Mouse (Mus musculus) brown adipose tissue, adult 24 weeks (tissue): ENCODE data around the gene Card11. TPM values are rescaled to one million over a fixed set of nuclear protein-coding genes. Genes with fewer than 3 reads are reported as not detected.

Source experiments
- H3K27ac ChIP-seq: fragments of 200-500 bp; replicated peaks from 2 replicates; pipeline ENCODE4 v1.5.1; 2012; ENCODE audit warnings: low read depth, mild to moderate bottlenecking, low read length
- H3K4me1 ChIP-seq: fragments of 200-500 bp; 2 replicates; pipeline ENCODE4 v1.6.1; 2012; ENCODE audit warnings: low read length, mixed read lengths; ENCODE audit not compliant: control insufficient read depth, insufficient read depth, insufficient read length
- H3K4me3 ChIP-seq: fragments of 200-500 bp; 2 replicates; pipeline ENCODE4 v1.5.1; 2012; ENCODE audit warnings: low read depth, mild to moderate bottlenecking, low read length, moderate library complexity; ENCODE audit not compliant: insufficient read depth
- polyA plus RNA-seq: library from polyadenylated mRNA; stranded (reverse); fragments of >200 nt; gene quantifications from 2 replicates; pipeline ENCODE4 v1.2.4, GENCODE M21; 2012; ENCODE audit not compliant: missing spikeins, insufficient read depth, insufficient read length

Gene Card11
- polyA plus RNA-seq, 1 experiment = not detected

GRCm38 (mm10) chr5:141014216-141014615, 13.8 kb upstream of the Card11 start:
- peak overlapping the region; percentile 7; the same call in 1 of the 2 replicates for H3K27ac ChIP-seq
- no peaks in the 10 kb centered on the region for H3K4me1 ChIP-seq
- H3K4me3 ChIP-seq = no peak overlapping the region

- H3K27ac ChIP-seq = peak overlapping the region; percentile 7; the same call in 1 of the 2 replicates
- H3K4me3 ChIP-seq = no peak overlapping the region
- no peaks in the 10 kb centered on the region for H3K4me1 ChIP-seq
Measured at GRCm38 (mm10) chr5:141013465-141013864, 13.1 kb upstream of the Card11 start.

GRCm38 (mm10) chr5:141005491-141005890, 5.1 kb upstream of the Card11 start:
- no peak overlapping the region for H3K27ac ChIP-seq

GRCm38 (mm10) chr5:141004078-141004763, 3.8 kb upstream of the Card11 start:
- H3K27ac ChIP-seq = no peak overlapping the region
- no peaks in the 10 kb centered on the region for H3K4me1 ChIP-seq
- H3K4me3 ChIP-seq = no peak overlapping the region

More at GRCm38 (mm10) chr5:141005491-141005890, 5.1 kb upstream of the Card11 start:
- Histone ChIP-seq H3K4me1 (no peaks in the 10 kb centered on the region), H3K4me3 (no peak overlapping the region)

- Histone ChIP-seq H3K4me3 (no peak overlapping the region), H3K4me1 (no peaks in the 10 kb centered on the region), H3K27ac (no peak overlapping the region)
Measured at GRCm38 (mm10) chr5:140999178-140999672, 1.2 kb downstream of the Card11 start.

- Histone ChIP-seq H3K4me1 (no peaks in the 10 kb centered on the region), H3K4me3 (no peak overlapping the region), H3K27ac (no peak overlapping the region)
Measured at GRCm38 (mm10) chr5:140997767-140998166, 2.6 kb downstream of the Card11 start.

- no peaks in the 10 kb centered on the region for H3K4me1 ChIP-seq
- H3K4me3 ChIP-seq = no peak overlapping the region
- H3K27ac ChIP-seq = no peak overlapping the region
Measured at GRCm38 (mm10) chr5:140992093-140993070, 8.0 kb downstream of the Card11 start.

- Histone ChIP-seq H3K4me1 (0 out of 2 replicates have a peak, but pooled peaks cover 3% of the 10 kb centered on the region), H3K27ac (no peak overlapping the region), H3K4me3 (no peak overlapping the region)
Measured at GRCm38 (mm10) chr5:140985311-140986050, 14.9 kb downstream of the Card11 start.

GRCm38 (mm10) chr5:140981370-140981805, 19.0 kb downstream of the Card11 start:
- Histone ChIP-seq H3K27ac (no peak overlapping the region), H3K4me1 (0 out of 2 replicates have a peak, but pooled peaks cover 3% of the 10 kb centered on the region), H3K4me3 (no peak overlapping the region)

GRCm38 (mm10) chr5:140980783-140981182, 19.6 kb downstream of the Card11 start:
- Histone ChIP-seq H3K27ac (no peak overlapping the region), H3K4me3 (no peak overlapping the region), H3K4me1 (0 out of 2 replicates have a peak, but pooled peaks cover 3% of the 10 kb centered on the region)

GRCm38 (mm10) chr5:140980051-140980450, 20.3 kb downstream of the Card11 start:
- Histone ChIP-seq H3K4me3 (no peak overlapping the region), H3K4me1 (0 out of 2 replicates have a peak, but pooled peaks cover 3% of the 10 kb centered on the region), H3K27ac (no peak overlapping the region)

- Histone ChIP-seq H3K4me3 (no peak overlapping the region), H3K4me1 (no peaks in the 10 kb centered on the region), H3K27ac (no peak overlapping the region)
Measured at GRCm38 (mm10) chr5:140962945-140963344, 37.4 kb downstream of the Card11 start.

- Histone ChIP-seq H3K4me1 (no peaks in the 10 kb centered on the region), H3K27ac (no peak overlapping the region), H3K4me3 (no peak overlapping the region)
Measured at GRCm38 (mm10) chr5:140960732-140961131, 39.6 kb downstream of the Card11 start.

- H3K27ac ChIP-seq = no peak overlapping the region
- H3K4me3 ChIP-seq = no peak overlapping the region
- no peaks in the 10 kb centered on the region for H3K4me1 ChIP-seq
Measured at GRCm38 (mm10) chr5:140959160-140959559, 41.2 kb downstream of the Card11 start.
